Mouse (Mus musculus): ENCODE data around the gene Tram2. TPM values are rescaled to one million over a fixed set of nuclear protein-coding genes. Genes with fewer than 3 reads are reported as not detected.

Gene Tram2
- polyA plus RNA-seq, 1 experiment from 2014 or later, result 1.2 TPM

DNA sequence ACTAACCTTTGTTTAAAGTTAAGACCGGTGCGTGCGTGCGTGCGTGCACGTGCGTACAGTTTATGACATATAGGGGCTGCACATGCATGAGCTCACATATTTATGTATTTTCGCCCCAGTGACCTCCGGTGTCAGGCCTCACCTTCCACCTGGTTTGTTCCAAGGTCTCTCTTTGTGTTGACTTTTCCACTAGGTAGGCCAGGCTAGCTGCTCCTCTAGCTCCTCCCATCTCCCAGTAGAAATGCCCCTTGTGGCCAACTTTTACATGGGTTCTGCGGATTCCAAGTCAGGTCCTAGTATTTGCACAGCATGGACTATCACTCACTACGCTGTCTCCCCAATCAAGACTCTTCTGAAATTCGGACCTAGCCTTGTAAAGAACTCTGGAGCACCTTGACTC, 1.3 kb upstream of the Tram2 start:
- Histone ChIP-seq H3K36me3 (no peaks in the 10 kb centered on the region), H3K4me1 (replicated peaks) (peaks cover 35% of the 10 kb centered on the region), H3K27me3 (peaks cover 16% of the 10 kb centered on the region), H3K4me3 (replicated peaks) (no peak overlapping the region), H3K4me2 (no peak overlapping the region), H3K9ac (no peak overlapping the region), H3K9me3 (replicated peaks) (no peaks in the 10 kb centered on the region), H3K27ac (no peak overlapping the region)
- ATAC-seq (ENCODE audit: low read depth) (no peak), DNase-seq (no peak)
- WGBS (ENCODE audit: insufficient replicate concordance), result 83% methylated on average over 12 of the region's 12 CpGs

DNA sequence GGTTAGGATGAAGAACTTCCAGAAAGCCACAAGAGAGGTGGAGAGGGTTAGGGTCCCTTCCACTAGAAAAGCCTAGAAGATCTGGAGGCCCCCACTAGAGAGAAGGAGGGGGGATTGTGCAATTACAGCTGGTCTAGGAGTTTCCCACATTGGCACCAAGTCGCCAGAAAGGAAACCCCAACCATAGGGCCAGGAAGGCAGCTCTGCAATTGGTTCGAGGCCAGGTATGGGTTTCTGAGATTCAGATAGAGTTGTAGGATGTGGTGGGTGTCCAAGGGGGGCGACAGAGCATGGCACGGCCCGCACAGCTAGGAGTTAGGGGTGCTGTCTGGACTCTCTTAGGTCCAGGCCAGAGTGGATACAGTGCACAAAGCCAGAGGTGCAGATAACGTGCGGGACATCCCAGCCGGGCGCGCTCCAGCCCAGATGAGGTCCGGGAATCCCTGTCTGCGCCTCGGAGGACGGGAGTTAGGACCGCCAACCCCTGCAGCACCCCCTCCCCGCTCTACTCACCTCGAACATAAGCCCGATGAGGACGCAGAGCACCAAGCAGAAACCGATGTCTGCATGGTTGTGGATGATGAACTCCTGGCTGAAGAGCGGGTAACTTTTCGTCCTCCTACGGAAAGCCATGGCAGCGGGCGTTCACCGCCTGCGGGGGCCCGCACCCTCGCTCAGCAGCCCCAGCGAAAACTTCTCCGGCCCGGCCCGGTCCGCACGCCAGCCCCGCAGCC, 381 bp downstream of the Tram2 start:
- Histone ChIP-seq H3K9ac (peak overlapping the region; percentile 73), H3K4me3 (replicated peaks) (peak overlapping the region; percentile 68), H3K27me3 (peaks cover 16% of the 10 kb centered on the region), H3K9me3 (replicated peaks) (no peaks in the 10 kb centered on the region), H3K27ac (no peak overlapping the region), H3K4me1 (replicated peaks) (peaks cover 35% of the 10 kb centered on the region), H3K4me2 (peak overlapping the region; percentile 84), H3K36me3 (no peaks in the 10 kb centered on the region)
- ATAC-seq (ENCODE audit: low read depth), result peak; percentile 33
- under 1% methylated on average over 36 of the region's 36 CpGs for WGBS (ENCODE audit: insufficient replicate concordance)
- no peak for DNase-seq

DNA sequence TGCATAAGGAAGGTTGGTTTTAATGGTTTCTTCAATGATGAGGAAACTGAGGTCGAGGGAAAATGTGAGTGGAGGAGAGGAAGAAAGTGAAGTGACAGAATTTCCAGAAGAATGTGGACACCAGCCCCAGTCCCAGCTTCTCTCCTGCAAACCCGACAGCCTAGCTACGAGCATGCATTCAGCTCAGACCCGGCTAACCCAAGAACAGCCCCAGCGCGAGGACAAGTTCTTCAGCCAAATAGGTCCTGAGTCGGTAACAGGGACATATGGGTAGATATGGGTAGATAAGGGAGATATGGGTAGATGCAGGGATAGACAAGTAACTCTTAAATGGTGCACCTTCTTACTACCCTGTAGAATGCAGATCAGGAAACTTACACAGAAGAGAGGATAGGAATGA, 1.4 kb downstream of the Tram2 start:
- peaks cover 35% of the 10 kb centered on the region for H3K4me1 ChIP-seq (replicated peaks)
- WGBS (ENCODE audit: insufficient replicate concordance), result 65% methylated on average over 7 of the region's 7 CpGs
- ATAC-seq (ENCODE audit: low read depth), result no peak

GRCm38 (mm10) chr1:21077191-21077590, 1.8 kb downstream of the Tram2 start:
- Histone ChIP-seq H3K36me3 (no peaks in the 10 kb centered on the region), H3K9me3 (replicated peaks) (no peaks in the 10 kb centered on the region), H3K27ac (no peak overlapping the region), H3K4me2 (no peak overlapping the region), H3K27me3 (peaks cover 16% of the 10 kb centered on the region), H3K4me1 (replicated peaks) (peaks cover 35% of the 10 kb centered on the region), H3K9ac (no peak overlapping the region), H3K4me3 (replicated peaks) (no peak overlapping the region)
- DNase-seq, result no peak
- no peak for ATAC-seq (ENCODE audit: low read depth)
- 56% methylated on average over 5 of the region's 5 CpGs for WGBS (ENCODE audit: insufficient replicate concordance)

More for the DNA sequence above, 1.4 kb downstream of the Tram2 start:
- no peaks in the 10 kb centered on the region for H3K36me3 ChIP-seq
- no peak overlapping the region for H3K9ac ChIP-seq
- H3K4me2 ChIP-seq, result peak overlapping the region; percentile 84; the same call in 1 of the 2 replicates
- H3K27ac ChIP-seq, result no peak overlapping the region
- DNase-seq, result no peak
- H3K9me3 ChIP-seq (replicated peaks), result no peaks in the 10 kb centered on the region
- H3K4me3 ChIP-seq (replicated peaks), result no peak overlapping the region
- peaks cover 16% of the 10 kb centered on the region for H3K27me3 ChIP-seq

GRCm38 (mm10) chr1:21075986-21076495, 3.0 kb downstream of the Tram2 start:
- no peak overlapping the region for H3K4me3 ChIP-seq (replicated peaks)
- ATAC-seq (ENCODE audit: low read depth) (no peak), DNase-seq (no peak)
- peaks cover 16% of the 10 kb centered on the region for H3K27me3 ChIP-seq
- no peaks in the 10 kb centered on the region for H3K9me3 ChIP-seq (replicated peaks)
- WGBS (ENCODE audit: insufficient replicate concordance), result 62% methylated on average over 6 of the region's 6 CpGs
- H3K4me2 ChIP-seq, result no peak overlapping the region
- no peaks in the 10 kb centered on the region for H3K36me3 ChIP-seq
- H3K27ac ChIP-seq, result no peak overlapping the region
- peaks cover 35% of the 10 kb centered on the region for H3K4me1 ChIP-seq (replicated peaks)
- no peak overlapping the region for H3K9ac ChIP-seq

- no peak overlapping the region for H3K4me2 ChIP-seq
- H3K4me1 ChIP-seq (replicated peaks), result peaks cover 43% of the 10 kb centered on the region
- 76% methylated on average over 5 of the region's 5 CpGs for WGBS (ENCODE audit: insufficient replicate concordance)
- no peak overlapping the region for H3K9ac ChIP-seq
- ATAC-seq (ENCODE audit: low read depth) (no peak), DNase-seq (no peak)
- H3K9me3 ChIP-seq (replicated peaks), result no peaks in the 10 kb centered on the region
- H3K27ac ChIP-seq, result no peak overlapping the region
- H3K4me3 ChIP-seq (replicated peaks), result no peak overlapping the region
- H3K27me3 ChIP-seq, result peaks cover 16% of the 10 kb centered on the region
- H3K36me3 ChIP-seq, result no peaks in the 10 kb centered on the region
Measured at GRCm38 (mm10) chr1:21074231-21074630, 4.8 kb downstream of the Tram2 start.

- Histone ChIP-seq H3K27ac (no peak overlapping the region), H3K4me2 (no peak overlapping the region), H3K27me3 (peaks cover 10% of the 10 kb centered on the region), H3K36me3 (no peaks in the 10 kb centered on the region), H3K4me3 (replicated peaks) (no peak overlapping the region), H3K9me3 (replicated peaks) (no peaks in the 10 kb centered on the region), H3K4me1 (replicated peaks) (peaks cover 40% of the 10 kb centered on the region), H3K9ac (no peak overlapping the region)
- no peak for ATAC-seq (ENCODE audit: low read depth)
- no peak for DNase-seq
- WGBS (ENCODE audit: insufficient replicate concordance), result 65% methylated on average over 12 of the region's 12 CpGs
Measured at GRCm38 (mm10) chr1:21072875-21073444, 6.1 kb downstream of the Tram2 start.

- no peak overlapping the region for H3K9ac ChIP-seq
- no peaks in the 10 kb centered on the region for H3K9me3 ChIP-seq (replicated peaks)
- no peak for ATAC-seq (ENCODE audit: low read depth)
- peaks cover 24% of the 10 kb centered on the region for H3K4me1 ChIP-seq (replicated peaks)
- no peaks in the 10 kb centered on the region for H3K27me3 ChIP-seq
- no peaks in the 10 kb centered on the region for H3K36me3 ChIP-seq
- H3K4me3 ChIP-seq (replicated peaks), result no peak overlapping the region
- 69% methylated on average over 13 of the region's 13 CpGs for WGBS (ENCODE audit: insufficient replicate concordance)
- H3K27ac ChIP-seq, result no peak overlapping the region
- no peak overlapping the region for H3K4me2 ChIP-seq
- DNase-seq, result no peak
Measured at GRCm38 (mm10) chr1:21070658-21071057, 8.4 kb downstream of the Tram2 start.

GRCm38 (mm10) chr1:21069830-21070522, 9.1 kb downstream of the Tram2 start:
- no peak overlapping the region for H3K9ac ChIP-seq
- WGBS (ENCODE audit: insufficient replicate concordance), result 39% methylated on average over 12 of the region's 12 CpGs
- no peak for ATAC-seq (ENCODE audit: low read depth)
- H3K27ac ChIP-seq, result no peak overlapping the region
- H3K4me1 ChIP-seq (replicated peaks), result peaks cover 24% of the 10 kb centered on the region
- H3K4me2 ChIP-seq, result no peak overlapping the region
- H3K4me3 ChIP-seq (replicated peaks), result no peak overlapping the region
- no peak for DNase-seq
- H3K36me3 ChIP-seq, result no peaks in the 10 kb centered on the region
- no peaks in the 10 kb centered on the region for H3K9me3 ChIP-seq (replicated peaks)
- no peaks in the 10 kb centered on the region for H3K27me3 ChIP-seq

DNA sequence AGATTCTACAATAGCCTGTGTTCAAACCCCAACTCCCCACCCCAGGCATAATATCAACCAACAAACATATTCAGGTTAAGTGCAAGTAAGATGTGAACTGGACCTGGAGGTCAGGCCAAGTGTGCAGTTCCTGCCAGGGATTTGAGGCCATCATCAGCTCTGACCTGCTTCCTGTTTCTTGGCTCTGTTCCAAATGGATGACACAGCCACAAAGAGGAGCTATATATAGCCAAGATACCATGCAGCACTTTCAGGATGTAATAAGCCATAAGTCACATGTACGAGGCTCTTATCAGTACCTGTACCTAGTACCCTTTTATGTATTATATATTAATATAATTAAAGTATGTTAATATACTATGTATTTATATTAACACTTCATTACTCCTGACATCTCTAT, 10.5 kb downstream of the Tram2 start:
- Histone ChIP-seq H3K9me3 (replicated peaks) (no peaks in the 10 kb centered on the region), H3K27ac (no peak overlapping the region), H3K36me3 (no peaks in the 10 kb centered on the region), H3K4me1 (replicated peaks) (peaks cover 24% of the 10 kb centered on the region), H3K4me3 (replicated peaks) (no peak overlapping the region), H3K27me3 (no peaks in the 10 kb centered on the region), H3K9ac (no peak overlapping the region), H3K4me2 (no peak overlapping the region)
- DNase-seq (no peak), ATAC-seq (ENCODE audit: low read depth) (0 out of 2 replicates have a peak, but pooled peaks have one; percentile 33)
- WGBS (ENCODE audit: insufficient replicate concordance), result 23% methylated on average over 1 of the region's 1 CpGs

DNA sequence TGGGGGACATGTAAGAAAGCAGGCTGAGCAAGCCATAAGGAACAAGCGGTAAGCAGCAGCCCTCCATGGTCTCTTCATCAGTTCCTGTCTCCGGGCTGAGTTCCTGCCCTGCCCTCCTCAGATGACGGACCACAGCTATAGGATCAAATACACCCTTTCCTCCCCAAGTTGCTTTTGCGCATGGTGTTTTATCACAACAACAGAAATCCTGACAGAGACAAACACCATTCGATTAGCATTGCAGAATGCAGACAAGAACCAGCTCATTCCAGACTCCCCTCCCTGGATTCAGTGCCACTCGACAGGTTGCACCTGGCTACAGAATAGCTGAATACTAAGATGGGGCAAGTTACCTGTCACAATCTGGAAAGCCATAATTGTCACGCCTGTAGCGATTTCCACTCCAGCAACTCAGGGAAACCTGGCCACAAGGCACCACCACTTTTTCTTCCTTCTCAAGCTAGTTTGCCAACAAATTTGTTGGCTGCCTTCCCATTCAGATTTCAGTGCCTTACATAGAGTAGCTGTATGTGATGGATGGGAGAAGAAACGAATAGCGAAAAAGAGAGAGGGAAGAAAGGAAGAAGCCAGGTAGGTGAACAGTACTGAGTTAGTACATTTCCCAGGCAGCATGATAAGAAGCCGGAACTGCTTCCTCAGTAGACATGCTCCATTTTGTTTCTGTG, 11.3 kb downstream of the Tram2 start:
- H3K36me3 ChIP-seq, result no peaks in the 10 kb centered on the region
- H3K4me2 ChIP-seq, result no peak overlapping the region
- H3K27ac ChIP-seq, result no peak overlapping the region
- no peak for ATAC-seq (ENCODE audit: low read depth)
- peaks cover 24% of the 10 kb centered on the region for H3K4me1 ChIP-seq (replicated peaks)
- no peak for DNase-seq
- H3K4me3 ChIP-seq (replicated peaks), result no peak overlapping the region
- H3K9me3 ChIP-seq (replicated peaks), result no peaks in the 10 kb centered on the region
- no peaks in the 10 kb centered on the region for H3K27me3 ChIP-seq
- WGBS (ENCODE audit: insufficient replicate concordance), result 79% methylated on average over 11 of the region's 11 CpGs
- no peak overlapping the region for H3K9ac ChIP-seq
